Mouse (Mus musculus) yolk sac, embryonic 10.5 days (tissue): ENCODE results near the gene Ptpn3.

Source experiments
- DNase-seq: peaks from one replicate; pipeline ENCODE4 v3.0.0-alpha.2; 2017; ENCODE audit warnings: low spot score

Ptpn3 gene

GRCm38 (mm10) chr4:57166922-57167870 is 134.4 kb downstream of the Ptpn3 start:
- DNase-seq: no peak

- no peak for DNase-seq
Observed at GRCm38 (mm10) chr4:57165654-57166053, 136.0 kb downstream of the Ptpn3 start.

- peak; percentile 78 for DNase-seq
Observed at GRCm38 (mm10) chr4:57164578-57165210, 136.9 kb downstream of the Ptpn3 start.

- no peak for DNase-seq
Observed at GRCm38 (mm10) chr4:57162789-57163722, 138.6 kb downstream of the Ptpn3 start.

- no peak for DNase-seq
Observed at GRCm38 (mm10) chr4:57160571-57160970, 141.1 kb downstream of the Ptpn3 start.

GRCm38 (mm10) chr4:57156549-57157169 is 145.0 kb downstream of the Ptpn3 start:
- no peak for DNase-seq

GRCm38 (mm10) chr4:57153838-57154237 is 147.8 kb downstream of the Ptpn3 start:
- no peak for DNase-seq

- no peak for DNase-seq
Observed at GRCm38 (mm10) chr4:57153068-57153835, 148.4 kb downstream of the Ptpn3 start.

- no peak for DNase-seq
Observed at GRCm38 (mm10) chr4:57148182-57148581, 153.5 kb downstream of the Ptpn3 start.

- DNase-seq: peak; percentile 84
Observed at GRCm38 (mm10) chr4:57143026-57143937, 158.4 kb downstream of the Ptpn3 start, which contains the start of gene Epb41l4b. Gene Epb41l4b, minus strand, starts transcription at chr4:57143437.

- DNase-seq: no peak
Observed at GRCm38 (mm10) chr4:57142374-57143025, 159.1 kb downstream of the Ptpn3 start.

- DNase-seq: no peak
Observed at GRCm38 (mm10) chr4:57141908-57142361, 159.7 kb downstream of the Ptpn3 start.

GRCm38 (mm10) chr4:57140992-57141717 is 160.5 kb downstream of the Ptpn3 start:
- no peak for DNase-seq
